Mouse (Mus musculus): Measurements from ENCODE around the gene Bola1. TPM values are rescaled to one million over a fixed set of nuclear protein-coding genes. Genes with fewer than 3 reads are reported as not detected.
"Not testable (repeated sequence)": the region's sequence is repeated elsewhere in the genome, so short reads cannot be mapped to it uniquely, and the experiment has no call there.

The Bola1 gene
- polyA plus RNA-seq, 1 experiment from 2014 or later, result 65.2 TPM

GRCm38 (mm10) chr3:96228828-96229227, 9.3 kb upstream of the Bola1 start:
- ATAC-seq, result peak; percentile 19; the same call in 1 of the 2 replicates
- no peaks in the 10 kb centered on the region for H3K9me3 ChIP-seq (ENCODE audit: control insufficient read depth, low read length)
- 66% methylated on average over 2 of the region's 2 CpGs for whole genome bisulfite sequencing

GRCm38 (mm10) chr3:96226695-96227648, 7.5 kb upstream of the Bola1 start:
- WGBS, result 50% methylated on average over 8 of the region's 8 CpGs
- Histone ChIP-seq H3K9me3 (ENCODE audit: control insufficient read depth, low read length) (no peaks in the 10 kb centered on the region), H3K4me2 (ENCODE audit: low read depth, low read length) (no peak overlapping the region), H3K4me1 (ENCODE audit: control insufficient read depth, insufficient read depth, low read length) (peaks cover 9% of the 10 kb centered on the region; the same call in 1 of the 2 replicates), H3K36me3 (ENCODE audit: control insufficient read depth, insufficient read depth, low read length) (no peaks in the 10 kb centered on the region), H3K9ac (ENCODE audit: low read depth, low read length) (no peak overlapping the region; the same call in 1 of the 2 replicates), H3K4me3 (ENCODE audit: low read length) (no peak overlapping the region), H3K27ac (ENCODE audit: low read length) (no peak overlapping the region), H3K27me3 (replicated peaks; ENCODE audit: control insufficient read depth, insufficient read depth, low read length) (no peaks in the 10 kb centered on the region)
- no peak for ATAC-seq

More at GRCm38 (mm10) chr3:96228828-96229227, 9.3 kb upstream of the Bola1 start:
- Histone ChIP-seq H3K9ac (ENCODE audit: low read depth, low read length) (no peak overlapping the region), H3K27ac (ENCODE audit: low read length) (no peak overlapping the region), H3K4me2 (ENCODE audit: low read depth, low read length) (no peak overlapping the region), H3K27me3 (replicated peaks; ENCODE audit: control insufficient read depth, insufficient read depth, low read length) (no peaks in the 10 kb centered on the region), H3K36me3 (ENCODE audit: control insufficient read depth, insufficient read depth, low read length) (no peaks in the 10 kb centered on the region), H3K4me1 (ENCODE audit: control insufficient read depth, insufficient read depth, low read length) (no peaks in the 10 kb centered on the region), H3K4me3 (ENCODE audit: low read length) (no peak overlapping the region)

- no peaks in the 10 kb centered on the region for H3K36me3 ChIP-seq (ENCODE audit: control insufficient read depth, insufficient read depth, low read length)
- H3K9me3 ChIP-seq (ENCODE audit: control insufficient read depth, low read length), result no peaks in the 10 kb centered on the region
- no peaks in the 10 kb centered on the region for H3K27me3 ChIP-seq (replicated peaks; ENCODE audit: control insufficient read depth, insufficient read depth, low read length)
- H3K4me3 ChIP-seq (ENCODE audit: low read length), result no peak overlapping the region
- WGBS, result 46% methylated on average over 2 of the region's 2 CpGs
- ATAC-seq, result no peak
- no peak overlapping the region for H3K9ac ChIP-seq (ENCODE audit: low read depth, low read length)
- peaks cover 16% of the 10 kb centered on the region for H3K4me1 ChIP-seq (ENCODE audit: control insufficient read depth, insufficient read depth, low read length)
- no peak overlapping the region for H3K4me2 ChIP-seq (ENCODE audit: low read depth, low read length)
- H3K27ac ChIP-seq (ENCODE audit: low read length), result no peak overlapping the region
Observed at GRCm38 (mm10) chr3:96225421-96225820, 5.9 kb upstream of the Bola1 start.

DNA sequence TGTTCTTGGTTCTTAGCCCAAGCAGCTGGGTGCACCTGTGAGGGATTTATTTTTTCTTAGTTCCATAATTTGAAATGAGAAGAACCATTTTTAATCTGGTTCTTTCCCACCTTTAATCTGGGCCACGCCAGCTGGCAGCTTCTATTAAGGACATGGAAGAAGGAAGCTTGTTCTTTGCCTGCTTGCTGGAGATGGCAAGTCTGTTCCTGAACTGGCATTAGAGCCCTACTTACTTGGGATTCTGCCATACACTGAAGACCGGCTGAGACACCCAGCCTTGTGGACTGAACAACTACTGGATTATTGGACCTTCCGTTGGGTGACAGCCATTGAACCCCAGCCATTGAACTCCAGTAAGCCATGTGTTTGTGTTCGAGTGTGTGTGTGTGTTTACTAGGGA, 3.3 kb upstream of the Bola1 start:
- WGBS, result 84% methylated on average over 4 of the region's 4 CpGs
- H3K4me1 ChIP-seq (ENCODE audit: control insufficient read depth, insufficient read depth, low read length), result peaks cover 18% of the 10 kb centered on the region

DNA sequence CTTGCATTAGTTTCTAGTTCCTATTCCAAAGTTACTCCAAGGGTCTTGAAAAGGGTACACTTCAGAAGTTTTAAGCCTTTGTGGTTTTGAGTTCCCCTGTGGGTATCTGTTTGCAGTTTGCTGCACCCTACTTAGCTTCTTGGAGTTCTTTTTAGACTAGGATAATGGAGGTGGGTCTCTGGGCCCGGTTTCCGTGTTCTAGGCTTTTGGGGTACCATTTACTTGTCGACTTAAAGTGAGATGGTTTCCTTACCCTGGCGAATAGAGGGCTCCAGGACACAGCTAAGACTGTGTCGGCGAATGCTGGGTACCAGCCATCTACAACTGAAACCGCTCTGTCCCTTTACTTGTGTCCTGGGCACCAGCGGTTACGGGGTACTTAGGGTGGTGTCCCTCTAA, 2.1 kb upstream of the Bola1 start:
- 27% methylated on average over 9 of the region's 9 CpGs for WGBS
- H3K4me2 ChIP-seq (ENCODE audit: low read depth, low read length), result peak overlapping the region; percentile 85
- ATAC-seq, result no peak
- H3K4me1 ChIP-seq (ENCODE audit: control insufficient read depth, insufficient read depth, low read length), result peaks cover 18% of the 10 kb centered on the region
- peak overlapping the region; percentile 68 for H3K4me3 ChIP-seq (ENCODE audit: low read length)
- peak overlapping the region; percentile 74 for H3K9ac ChIP-seq (ENCODE audit: low read depth, low read length)
- no peaks in the 10 kb centered on the region for H3K27me3 ChIP-seq (replicated peaks; ENCODE audit: control insufficient read depth, insufficient read depth, low read length)
- H3K9me3 ChIP-seq (ENCODE audit: control insufficient read depth, low read length), result no peaks in the 10 kb centered on the region
- peak overlapping the region; percentile 100 for H3K27ac ChIP-seq (ENCODE audit: low read length)
- no peaks in the 10 kb centered on the region for H3K36me3 ChIP-seq (ENCODE audit: control insufficient read depth, insufficient read depth, low read length)

More for the DNA sequence above, 3.3 kb upstream of the Bola1 start:
- peak overlapping the region; percentile 85 for H3K4me2 ChIP-seq (ENCODE audit: low read depth, low read length)
- H3K4me3 ChIP-seq (ENCODE audit: low read length), result peak overlapping the region; percentile 68
- H3K9me3 ChIP-seq (ENCODE audit: control insufficient read depth, low read length), result no peaks in the 10 kb centered on the region
- no peaks in the 10 kb centered on the region for H3K27me3 ChIP-seq (replicated peaks; ENCODE audit: control insufficient read depth, insufficient read depth, low read length)
- no peaks in the 10 kb centered on the region for H3K36me3 ChIP-seq (ENCODE audit: control insufficient read depth, insufficient read depth, low read length)
- no peak overlapping the region for H3K9ac ChIP-seq (ENCODE audit: low read depth, low read length)
- no peak for ATAC-seq
- H3K27ac ChIP-seq (ENCODE audit: low read length), result no peak overlapping the region

GRCm38 (mm10) chr3:96220765-96221639, 1.5 kb upstream of the Bola1 start, which contains the start of the genes Hist2h2ac and Hist2h2be:
Gene Hist2h2ac, minus strand, starts transcription at chr3:96220880.
Gene Hist2h2be, plus strand, starts transcription at chr3:96221119.
- H3K9ac ChIP-seq (ENCODE audit: low read depth, low read length), result peak within 1 kb of the TSS; percentile 84
- peak within 1 kb of the TSS; percentile 68 for H3K4me3 ChIP-seq (ENCODE audit: low read length)
- H3K4me2 ChIP-seq (ENCODE audit: low read depth, low read length), result peak within 1 kb of the TSS; percentile 85
- peak; percentile 94 for ATAC-seq
- H3K9me3 ChIP-seq (ENCODE audit: control insufficient read depth, low read length), result no peaks in the 10 kb centered on the region
- H3K4me1 ChIP-seq (ENCODE audit: control insufficient read depth, insufficient read depth, low read length), result peaks cover 18% of the 10 kb centered on the region
- H3K27me3 ChIP-seq (replicated peaks; ENCODE audit: control insufficient read depth, insufficient read depth, low read length), result no peaks in the 10 kb centered on the region
- H3K27ac ChIP-seq (ENCODE audit: low read length), result peak within 1 kb of the TSS; percentile 100
- WGBS, result under 1% methylated on average over 43 of the region's 43 CpGs
- no peaks in the 10 kb centered on the region for H3K36me3 ChIP-seq (ENCODE audit: control insufficient read depth, insufficient read depth, low read length)

DNA sequence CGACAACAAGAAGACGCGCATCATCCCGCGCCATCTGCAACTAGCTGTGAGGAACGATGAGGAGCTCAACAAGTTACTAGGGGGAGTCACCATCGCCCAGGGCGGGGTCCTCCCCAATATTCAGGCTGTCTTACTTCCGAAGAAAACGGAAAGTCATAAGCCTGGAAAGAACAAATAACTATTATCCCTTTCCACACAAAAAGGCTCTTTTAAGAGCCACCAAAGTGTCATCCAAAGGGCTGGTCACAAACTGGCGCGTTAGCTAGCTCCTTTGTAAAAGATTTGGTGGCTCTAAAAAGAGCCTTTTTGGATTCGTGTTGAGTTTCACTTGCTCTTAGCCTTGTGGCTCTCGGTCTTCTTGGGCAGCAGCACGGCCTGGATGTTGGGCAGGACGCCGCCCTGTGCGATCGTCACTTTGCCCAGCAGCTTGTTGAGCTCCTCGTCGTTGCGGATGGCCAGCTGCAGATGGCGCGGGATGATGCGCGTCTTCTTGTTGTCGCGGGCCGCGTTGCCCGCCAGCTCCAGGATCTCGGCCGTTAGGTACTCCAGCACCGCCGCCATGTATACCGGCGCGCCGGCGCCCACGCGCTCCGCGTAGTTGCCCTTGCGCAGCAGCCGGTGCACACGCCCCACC, 739 bp upstream of the Bola1 start:
- under 1% methylated on average over 25 of the region's 47 CpGs for WGBS
- H3K4me3 ChIP-seq (ENCODE audit: low read length), result peak overlapping the region; percentile 68
- H3K27me3 ChIP-seq (replicated peaks; ENCODE audit: control insufficient read depth, insufficient read depth, low read length); H3K9me3 ChIP-seq (ENCODE audit: control insufficient read depth, low read length); H3K36me3 ChIP-seq (ENCODE audit: control insufficient read depth, insufficient read depth, low read length): not testable (repeated sequence)
- ATAC-seq, result peak; percentile 28
- H3K4me1 ChIP-seq (ENCODE audit: control insufficient read depth, insufficient read depth, low read length), result peaks cover 18% of the 10 kb centered on the region
- H3K4me2 ChIP-seq (ENCODE audit: low read depth, low read length), result peak overlapping the region; percentile 85
- H3K27ac ChIP-seq (ENCODE audit: low read length), result peak overlapping the region; percentile 100
- peak overlapping the region; percentile 84 for H3K9ac ChIP-seq (ENCODE audit: low read depth, low read length)

GRCm38 (mm10) chr3:96219191-96219641, 293 bp downstream of the Bola1 start:
- peak overlapping the region; percentile 100 for H3K27ac ChIP-seq (ENCODE audit: low read length)
- ATAC-seq, result peak; percentile 7; the same call in 1 of the 2 replicates
- peak overlapping the region; percentile 73 for H3K9ac ChIP-seq (ENCODE audit: low read depth, low read length)
- no peaks in the 10 kb centered on the region for H3K9me3 ChIP-seq (ENCODE audit: control insufficient read depth, low read length)
- H3K4me3 ChIP-seq (ENCODE audit: low read length), result peak overlapping the region; percentile 68
- peaks cover 18% of the 10 kb centered on the region for H3K4me1 ChIP-seq (ENCODE audit: control insufficient read depth, insufficient read depth, low read length)
- H3K36me3 ChIP-seq (ENCODE audit: control insufficient read depth, insufficient read depth, low read length), result no peaks in the 10 kb centered on the region
- under 1% methylated on average over 12 of the region's 12 CpGs for WGBS
- no peaks in the 10 kb centered on the region for H3K27me3 ChIP-seq (replicated peaks; ENCODE audit: control insufficient read depth, insufficient read depth, low read length)
- peak overlapping the region; percentile 85 for H3K4me2 ChIP-seq (ENCODE audit: low read depth, low read length)
